Mouse (Mus musculus) embryonic facial prominence, embryonic 10.5 days (tissue): ENCODE measurements around the gene Ube2o. TPM values are rescaled to one million over a fixed set of nuclear protein-coding genes. Genes with fewer than 3 reads are reported as not detected.

Source experiments
- DNase-seq: peaks from one replicate; pipeline ENCODE4 v3.0.0-alpha.2; 2017; ENCODE audit warnings: low spot score
- H3K27ac ChIP-seq: fragments of 300-500 bp; sonication (generic); replicated peaks from 2 replicates; pipeline ENCODE4 v1.5.1; 2016; ENCODE audit warnings: mild to moderate bottlenecking
- H3K27me3 ChIP-seq: fragments of 300-500 bp; sonication (generic); replicated peaks from 2 replicates; pipeline ENCODE4 v1.6.1; 2016; ENCODE audit warnings: low read depth, mild to moderate bottlenecking; ENCODE audit not compliant: poor library complexity, severe bottlenecking
- H3K36me3 ChIP-seq: fragments of 300-500 bp; sonication (generic); replicated peaks from 2 replicates; pipeline ENCODE4 v1.6.1; 2016; ENCODE audit warnings: mild to moderate bottlenecking, moderate library complexity
- H3K4me1 ChIP-seq: fragments of 300-500 bp; sonication (generic); 2 replicates; pipeline ENCODE4 v1.6.1; 2016
- H3K4me3 ChIP-seq: fragments of 300-500 bp; sonication (generic); 2 replicates; pipeline ENCODE4 v1.5.1; 2016; ENCODE audit warnings: mild to moderate bottlenecking, moderate library complexity
- H3K9me3 ChIP-seq: fragments of 300-500 bp; sonication (generic); 2 replicates; pipeline ENCODE4 v1.6.1; 2016; ENCODE audit warnings: mild to moderate bottlenecking
- WGBS: fragments of 180-500 bp; shearing (Covaris S2); methylation state at CpG from one replicate; pipeline ENCODE4 v1.1.7; 2016; 5-methylcytosine and 5-hydroxymethylcytosine counted together
- polyA plus RNA-seq: library from polyadenylated mRNA; unstranded; fragments of >200 nt; fragmentation: Nextera tagmentation; extraction: Ambion mirVana; gene quantifications from 2 replicates; pipeline ENCODE4 v1.2.1, GENCODE M21; 2016

Ube2o gene
- polyA plus RNA-seq, 1 experiment from 2014 or later, result 12.4 TPM

DNA sequence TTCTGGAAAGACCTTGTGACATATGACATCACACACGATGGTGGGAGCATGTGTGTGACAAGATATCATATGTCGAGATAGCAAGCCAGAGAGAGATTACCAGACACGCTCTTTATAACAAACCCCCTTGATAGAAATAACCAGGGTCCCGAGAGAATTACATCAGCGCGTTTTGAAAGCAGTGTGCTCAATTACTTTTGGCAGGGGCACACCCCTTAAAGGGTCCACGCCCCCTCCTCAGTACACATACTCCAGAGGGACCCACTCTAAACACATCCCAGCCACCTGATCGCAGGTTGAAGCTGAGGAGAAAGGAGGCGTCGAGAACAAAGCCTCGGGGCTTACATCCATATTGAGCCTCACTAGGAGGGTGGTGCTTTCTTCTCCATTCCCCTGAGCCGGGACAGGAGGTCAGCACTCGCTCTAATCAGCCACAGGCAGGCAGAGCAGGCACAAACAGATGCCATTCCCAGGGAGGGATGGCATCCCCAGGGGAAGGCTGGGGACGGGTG lies 7.8 kb upstream of the Ube2o start:
- DNase-seq, result no peak
- Histone ChIP-seq H3K27me3 (peaks cover 24% of the 10 kb centered on the region), H3K27ac (no peak overlapping the region), H3K9me3 (no peaks in the 10 kb centered on the region), H3K36me3 (no peaks in the 10 kb centered on the region), H3K4me1 (peaks cover 36% of the 10 kb centered on the region), H3K4me3 (0 out of 2 replicates have a peak overlapping the region, but pooled peaks have one; percentile 13)
- 34% methylated on average over 14 of the region's 14 CpGs for WGBS

DNA sequence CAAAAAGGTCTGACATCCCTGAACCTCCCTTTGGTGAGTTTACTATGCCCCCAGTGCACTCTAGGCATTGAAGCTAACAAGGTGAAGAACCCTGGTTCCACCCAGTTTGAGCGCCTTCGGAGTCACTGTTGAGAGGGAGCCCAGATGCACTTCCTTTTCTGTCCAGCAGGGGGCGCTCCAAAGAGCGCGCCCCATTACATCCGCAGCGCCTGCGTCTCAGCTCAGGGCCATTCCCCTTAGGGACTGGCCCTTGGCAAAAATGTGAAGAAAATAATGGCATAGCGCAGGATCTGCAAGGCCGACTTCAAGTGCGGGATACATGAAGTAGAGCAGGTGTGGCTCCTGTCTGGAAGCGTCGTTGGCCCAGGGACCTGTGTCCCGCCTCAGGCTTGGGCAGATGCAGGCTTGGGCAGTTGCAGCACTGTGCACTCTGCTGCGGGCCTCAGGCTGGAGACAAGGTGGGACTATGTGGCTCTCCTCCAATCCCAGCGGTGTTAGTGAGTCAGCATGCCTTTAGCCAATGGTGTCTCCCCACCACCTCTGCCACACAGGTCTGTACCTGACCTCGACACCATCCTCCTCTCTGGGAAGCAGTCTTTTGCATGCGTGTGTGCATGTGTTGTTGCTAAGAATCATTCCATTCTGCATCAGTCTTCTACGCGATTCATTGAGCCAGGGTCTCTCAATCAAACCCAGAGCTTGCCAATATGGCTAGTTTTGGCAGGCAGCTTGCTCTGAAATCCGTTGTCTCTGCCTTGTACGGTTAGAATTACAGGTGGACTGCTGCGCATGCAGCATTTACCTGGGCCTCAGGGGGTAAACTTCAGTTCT lies 5.8 kb upstream of the Ube2o start:
- Histone ChIP-seq H3K27me3 (peaks cover 24% of the 10 kb centered on the region), H3K27ac (no peak overlapping the region), H3K4me1 (peaks cover 28% of the 10 kb centered on the region), H3K4me3 (peak overlapping the region; percentile 41), H3K9me3 (no peaks in the 10 kb centered on the region), H3K36me3 (no peaks in the 10 kb centered on the region)
- peak; percentile 79 for DNase-seq
- WGBS, result 20% methylated on average over 23 of the region's 23 CpGs

DNA sequence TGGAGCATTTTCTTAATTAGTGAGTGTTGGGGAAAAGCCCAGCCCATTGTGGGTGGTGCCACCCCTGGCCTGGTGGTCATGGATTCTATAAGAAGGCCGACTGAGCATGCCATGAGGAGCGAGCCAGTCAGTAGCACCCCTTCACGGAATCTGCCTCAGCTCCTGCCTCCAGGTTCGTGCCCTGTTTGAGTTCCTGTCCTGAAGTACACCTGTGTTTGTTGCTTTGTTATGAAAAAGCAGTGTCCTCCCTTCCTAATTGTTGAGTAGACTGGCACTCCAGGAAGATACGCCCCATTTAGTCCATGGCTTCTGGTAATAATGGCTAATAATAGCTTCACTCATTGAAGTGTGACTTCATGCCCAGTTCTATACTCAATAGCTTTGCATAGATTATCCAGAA lies 5.1 kb upstream of the Ube2o start, which contains the start of gene Aanat:
Aanat (plus strand) TSS at position 123 of the 400 bp plus-strand sequence.
- DNase-seq, result no peak
- Histone ChIP-seq H3K9me3 (no peaks in the 10 kb centered on the region), H3K4me3 (peak within 1 kb of the TSS; percentile 41), H3K36me3 (no peaks in the 10 kb centered on the region), H3K4me1 (peaks cover 28% of the 10 kb centered on the region), H3K27ac (no peak within 1 kb of the TSS), H3K27me3 (peaks cover 24% of the 10 kb centered on the region)
- 71% methylated on average over 5 of the region's 5 CpGs for WGBS

DNA sequence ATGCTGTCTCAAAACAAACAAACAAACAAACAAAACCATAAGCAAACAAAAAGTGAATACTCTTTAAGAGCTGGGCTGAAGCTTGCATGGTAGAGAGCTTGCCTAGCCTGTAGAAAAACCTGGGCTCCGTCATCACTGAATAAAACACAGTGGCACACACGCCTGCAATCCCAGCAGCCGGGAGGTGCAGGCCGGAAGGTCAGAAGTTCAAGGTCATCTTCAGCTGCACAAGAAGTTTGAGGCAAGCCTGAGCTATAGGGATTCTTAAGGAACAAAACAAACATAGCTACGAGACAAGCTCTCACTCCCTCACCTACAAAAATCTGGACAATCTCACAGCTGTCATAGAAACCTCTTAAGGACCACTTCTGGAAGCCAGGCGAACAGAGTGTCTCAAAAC lies 4.4 kb upstream of the Ube2o start:
- H3K4me1 ChIP-seq, result peaks cover 32% of the 10 kb centered on the region
- 76% methylated on average over 6 of the region's 6 CpGs for WGBS

DNA sequence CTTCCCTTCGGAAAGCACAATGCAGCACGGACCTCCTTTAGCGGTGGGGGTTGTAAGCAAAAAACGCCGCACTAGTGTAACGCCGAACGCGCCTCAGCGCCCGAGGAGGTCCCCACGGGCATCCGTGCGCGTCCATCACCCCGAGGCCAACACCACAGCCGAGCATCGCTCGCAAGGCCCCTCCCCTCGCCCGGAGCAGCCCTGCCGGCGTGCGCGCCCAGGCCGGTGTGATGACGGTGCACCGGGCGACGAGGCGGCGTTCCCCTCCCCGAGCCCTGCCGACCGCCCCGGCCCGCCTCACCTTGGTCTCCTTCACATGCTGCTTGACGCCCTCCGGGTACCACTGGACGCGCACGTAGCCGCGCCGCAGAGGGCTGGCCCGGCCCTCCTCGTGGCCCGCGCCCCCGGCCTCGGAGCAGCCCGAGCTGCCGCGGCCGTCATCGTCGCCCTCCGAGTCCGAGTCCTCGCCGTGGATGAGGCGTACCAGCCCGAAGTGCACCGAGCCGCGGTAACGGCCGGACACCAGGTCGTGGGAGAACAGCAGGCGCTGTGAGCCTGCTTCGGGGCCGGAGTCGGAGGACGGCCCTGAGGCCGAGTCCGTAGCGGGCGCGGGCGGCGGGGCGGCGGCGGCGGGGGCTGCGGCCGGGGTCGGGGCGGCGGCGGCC lies 404 bp downstream of the Ube2o start:
- 1% methylated on average over 91 of the region's 91 CpGs for WGBS
- H3K27ac ChIP-seq, result peak overlapping the region; percentile 94
- no peaks in the 10 kb centered on the region for H3K27me3 ChIP-seq
- H3K4me3 ChIP-seq, result peak overlapping the region; percentile 98
- H3K4me1 ChIP-seq, result peaks cover 37% of the 10 kb centered on the region
- H3K9me3 ChIP-seq, result no peaks in the 10 kb centered on the region
- H3K36me3 ChIP-seq, result peaks cover 8% of the 10 kb centered on the region
- DNase-seq, result peak; percentile 77

More for the DNA sequence above, 4.4 kb upstream of the Ube2o start:
- H3K9me3 ChIP-seq, result no peaks in the 10 kb centered on the region
- no peak overlapping the region for H3K4me3 ChIP-seq
- no peaks in the 10 kb centered on the region for H3K36me3 ChIP-seq
- peaks cover 24% of the 10 kb centered on the region for H3K27me3 ChIP-seq
- no peak overlapping the region for H3K27ac ChIP-seq
- DNase-seq, result no peak

DNA sequence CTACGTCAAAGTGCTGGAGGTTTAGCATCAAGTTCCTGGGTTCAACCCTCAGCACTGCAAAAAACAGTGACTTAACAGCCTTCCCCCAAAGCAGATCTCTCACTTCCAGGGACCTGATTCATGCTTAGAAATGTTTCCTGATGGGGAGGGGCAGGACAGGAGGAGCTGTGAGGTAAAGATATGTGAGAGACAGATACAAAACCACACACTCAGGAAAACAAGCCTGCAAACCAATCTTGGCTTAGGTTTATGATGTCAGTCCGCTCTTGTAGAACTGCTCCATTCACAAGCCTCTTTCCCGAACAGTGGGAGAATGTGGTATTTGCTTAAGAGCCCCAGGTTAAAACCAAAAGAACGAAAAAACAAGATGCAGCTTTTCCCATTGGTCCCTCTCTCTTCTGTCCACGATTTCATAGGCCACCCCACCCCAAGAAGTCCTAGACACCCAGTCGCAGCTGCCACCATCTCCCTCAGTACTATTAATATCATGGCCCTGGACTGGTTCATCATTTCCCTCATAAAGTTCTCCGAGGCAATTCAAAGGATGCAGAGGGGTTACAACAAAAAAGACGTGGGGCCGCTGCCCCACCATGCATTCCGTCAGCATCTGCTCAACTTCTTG lies 1.1 kb downstream of the Ube2o start:
- no peak for DNase-seq
- Histone ChIP-seq H3K4me3 (peak overlapping the region; percentile 98), H3K36me3 (peaks cover 8% of the 10 kb centered on the region), H3K9me3 (no peaks in the 10 kb centered on the region), H3K27ac (peak overlapping the region; percentile 94), H3K27me3 (no peaks in the 10 kb centered on the region), H3K4me1 (peaks cover 44% of the 10 kb centered on the region)
- WGBS, result 24% methylated on average over 10 of the region's 10 CpGs

DNA sequence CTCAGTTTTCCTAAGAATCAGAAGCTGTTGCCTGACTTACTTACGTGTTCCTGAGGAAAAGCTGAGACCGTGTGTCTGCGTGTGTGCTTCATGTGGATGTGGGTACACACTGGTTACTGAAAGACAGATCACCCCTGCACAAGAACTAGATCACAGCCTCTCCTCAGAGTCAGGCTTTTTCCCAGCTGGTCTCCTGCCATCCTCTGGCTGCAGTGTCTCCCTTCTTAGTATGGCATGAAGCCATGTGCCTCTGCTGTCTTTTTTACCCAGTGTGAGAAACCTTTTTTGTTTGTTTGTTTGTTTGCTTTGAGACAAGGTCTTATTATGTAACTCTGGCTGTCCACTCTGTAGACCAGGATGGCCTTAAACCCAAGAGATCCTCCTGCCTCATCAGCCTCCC lies 2.0 kb downstream of the Ube2o start:
- peak overlapping the region; percentile 98; the same call in 1 of the 2 replicates for H3K4me3 ChIP-seq
- peaks cover 52% of the 10 kb centered on the region for H3K4me1 ChIP-seq
- no peaks in the 10 kb centered on the region for H3K27me3 ChIP-seq
- H3K9me3 ChIP-seq, result no peaks in the 10 kb centered on the region
- peaks cover 8% of the 10 kb centered on the region for H3K36me3 ChIP-seq
- no peak for DNase-seq
- WGBS, result 92% methylated on average over 3 of the region's 3 CpGs
- H3K27ac ChIP-seq, result no peak overlapping the region

DNA sequence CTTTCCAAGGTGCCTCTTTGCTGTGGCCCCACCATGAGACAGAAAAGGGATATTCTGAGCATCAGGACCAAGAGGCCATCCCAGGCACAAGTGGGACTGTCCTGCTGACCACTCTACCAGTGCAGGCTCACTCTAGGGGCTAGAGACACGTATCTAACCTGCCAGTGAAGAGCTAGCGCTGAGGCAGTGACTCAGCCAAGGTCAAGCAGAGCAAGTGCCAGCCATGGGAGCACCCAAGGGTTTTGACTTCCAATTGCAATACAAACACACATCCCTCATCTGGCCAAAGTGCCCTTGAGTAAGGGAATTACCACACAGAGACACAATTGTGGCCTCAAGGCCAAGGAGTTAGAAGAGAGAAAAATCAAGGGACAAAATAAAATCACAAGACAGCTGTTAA lies 5.9 kb downstream of the Ube2o start:
- 88% methylated on average over 2 of the region's 2 CpGs for WGBS
- H3K4me3 ChIP-seq, result no peak overlapping the region
- peaks cover 18% of the 10 kb centered on the region for H3K36me3 ChIP-seq
- no peaks in the 10 kb centered on the region for H3K27me3 ChIP-seq
- no peaks in the 10 kb centered on the region for H3K9me3 ChIP-seq
- no peak for DNase-seq
- peaks cover 74% of the 10 kb centered on the region for H3K4me1 ChIP-seq
- H3K27ac ChIP-seq, result no peak overlapping the region

DNA sequence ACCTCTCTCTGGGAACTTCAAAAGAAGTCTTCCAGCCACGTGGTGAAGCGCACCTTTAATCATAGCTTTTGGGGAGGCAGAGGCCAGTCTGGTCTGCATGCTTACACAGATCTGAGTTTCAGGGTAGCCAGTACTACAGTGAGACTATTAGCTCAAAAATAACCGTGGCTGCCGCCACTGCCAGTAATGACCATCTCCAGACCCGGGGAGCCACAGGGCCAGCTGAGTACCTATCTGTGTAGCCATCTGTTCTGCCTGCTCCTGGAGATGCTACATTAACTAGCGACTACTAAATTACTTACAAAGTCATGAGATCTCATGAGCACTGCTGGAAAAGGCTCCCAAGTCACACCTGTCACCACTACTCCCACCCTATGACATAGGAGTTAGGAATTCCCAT lies 6.3 kb downstream of the Ube2o start:
- Histone ChIP-seq H3K9me3 (no peaks in the 10 kb centered on the region), H3K27me3 (no peaks in the 10 kb centered on the region), H3K36me3 (peaks cover 18% of the 10 kb centered on the region), H3K27ac (no peak overlapping the region), H3K4me1 (peaks cover 70% of the 10 kb centered on the region), H3K4me3 (no peak overlapping the region)
- WGBS, result 74% methylated on average over 6 of the region's 6 CpGs
- no peak for DNase-seq

DNA sequence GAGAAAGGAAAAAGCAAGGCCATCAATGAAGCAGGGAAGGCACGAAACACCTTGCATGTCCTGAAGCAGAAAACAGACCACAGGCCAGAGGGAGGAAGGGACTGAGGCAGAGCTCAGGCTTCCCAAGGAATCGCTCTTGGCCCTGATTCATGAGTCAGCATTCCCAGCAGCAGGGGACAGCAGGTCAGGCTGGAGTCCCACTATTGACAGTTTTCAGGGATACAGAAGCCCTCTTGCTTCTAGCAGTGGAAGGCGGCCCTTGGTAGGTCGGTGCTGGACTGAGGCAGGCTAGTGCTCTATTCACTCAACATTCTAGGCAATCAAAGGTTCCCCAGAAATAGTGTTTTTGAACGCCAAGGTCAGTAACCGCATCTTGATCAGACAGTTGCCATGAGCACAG lies 6.8 kb downstream of the Ube2o start:
- Histone ChIP-seq H3K27me3 (no peaks in the 10 kb centered on the region), H3K9me3 (no peaks in the 10 kb centered on the region), H3K4me1 (peaks cover 65% of the 10 kb centered on the region), H3K27ac (no peak overlapping the region), H3K4me3 (no peak overlapping the region), H3K36me3 (peaks cover 17% of the 10 kb centered on the region)
- WGBS, result 64% methylated on average over 6 of the region's 6 CpGs
- DNase-seq, result no peak

DNA sequence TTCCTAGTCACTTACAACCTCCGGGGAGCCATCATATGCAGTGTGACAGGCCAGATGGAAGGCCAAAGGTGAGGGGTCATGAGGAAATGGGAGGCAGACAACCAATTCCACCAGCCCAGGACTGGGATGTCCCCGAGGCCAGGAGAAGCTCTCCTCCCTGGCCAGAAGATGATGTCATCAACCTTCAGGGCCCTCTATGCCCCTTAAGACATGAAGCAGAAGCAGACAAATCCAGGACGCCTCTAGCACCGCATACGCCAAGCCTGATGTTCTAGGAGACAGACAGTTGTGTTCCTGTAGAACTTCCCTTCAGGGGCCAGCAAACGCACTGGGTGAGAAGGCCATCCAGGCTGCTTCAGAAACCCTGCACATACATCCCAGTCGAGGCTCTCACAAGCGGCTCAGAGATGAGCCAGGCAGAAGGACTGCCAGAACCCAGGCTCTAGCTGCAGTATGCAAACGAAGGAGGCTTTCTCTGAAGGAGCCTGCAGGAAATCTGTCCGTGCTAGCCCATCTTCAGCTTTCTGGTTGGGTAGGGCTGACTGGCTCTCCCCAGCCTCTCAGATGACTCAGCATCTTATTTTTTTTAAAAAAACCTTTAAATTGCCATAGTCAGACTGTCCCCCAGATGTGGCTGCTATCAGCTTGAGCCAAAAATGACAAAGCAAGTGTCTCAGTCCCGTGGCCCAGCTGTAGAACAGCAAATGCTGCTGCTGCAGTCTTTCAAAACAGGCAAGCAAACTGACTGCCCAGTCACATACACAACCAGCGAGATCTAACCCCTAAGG lies 8.3 kb downstream of the Ube2o start:
- 54% methylated on average over 12 of the region's 12 CpGs for WGBS
- H3K4me3 ChIP-seq, result no peak overlapping the region
- peak overlapping the region; percentile 21; the same call in 1 of the 2 replicates for H3K27ac ChIP-seq
- H3K9me3 ChIP-seq, result no peaks in the 10 kb centered on the region
- H3K36me3 ChIP-seq, result peaks cover 10% of the 10 kb centered on the region; the same call in 1 of the 2 replicates
- H3K27me3 ChIP-seq, result no peaks in the 10 kb centered on the region
- H3K4me1 ChIP-seq, result peaks cover 62% of the 10 kb centered on the region
- no peak for DNase-seq
